Mouse (Mus musculus): ENCODE data around the gene Gm765. TPM values are rescaled to one million over a fixed set of nuclear protein-coding genes. Genes with fewer than 3 reads are reported as not detected.

Gm765 gene
- polyA plus RNA-seq, 1 experiment from 2014 or later, result not detected

- H3K9ac ChIP-seq (ENCODE audit: low read length), result no peak overlapping the region
- no peaks in the 10 kb centered on the region for H3K27me3 ChIP-seq (ENCODE audit: control insufficient read depth, insufficient read depth, low read length)
- ATAC-seq (ENCODE audit: insufficient read depth, low FRiP score), result no peak
- H3K27ac ChIP-seq (ENCODE audit: low read length), result no peak overlapping the region
- WGBS, result 67% methylated on average over 6 of the region's 6 CpGs
- H3K4me3 ChIP-seq (replicated peaks; ENCODE audit: low read length), result no peak overlapping the region
- no peak overlapping the region for H3K4me2 ChIP-seq (ENCODE audit: low read depth, low read length)
- no peaks in the 10 kb centered on the region for H3K4me1 ChIP-seq (ENCODE audit: control insufficient read depth, insufficient read depth, low read length)
- no peaks in the 10 kb centered on the region for H3K36me3 ChIP-seq (ENCODE audit: control insufficient read depth, insufficient read depth, low read length)
- H3K9me3 ChIP-seq (replicated peaks; ENCODE audit: control insufficient read depth, low read length), result no peaks in the 10 kb centered on the region
Observed at GRCm38 (mm10) chr6:98243186-98243585, 99.4 kb downstream of the Gm765 start.

DNA sequence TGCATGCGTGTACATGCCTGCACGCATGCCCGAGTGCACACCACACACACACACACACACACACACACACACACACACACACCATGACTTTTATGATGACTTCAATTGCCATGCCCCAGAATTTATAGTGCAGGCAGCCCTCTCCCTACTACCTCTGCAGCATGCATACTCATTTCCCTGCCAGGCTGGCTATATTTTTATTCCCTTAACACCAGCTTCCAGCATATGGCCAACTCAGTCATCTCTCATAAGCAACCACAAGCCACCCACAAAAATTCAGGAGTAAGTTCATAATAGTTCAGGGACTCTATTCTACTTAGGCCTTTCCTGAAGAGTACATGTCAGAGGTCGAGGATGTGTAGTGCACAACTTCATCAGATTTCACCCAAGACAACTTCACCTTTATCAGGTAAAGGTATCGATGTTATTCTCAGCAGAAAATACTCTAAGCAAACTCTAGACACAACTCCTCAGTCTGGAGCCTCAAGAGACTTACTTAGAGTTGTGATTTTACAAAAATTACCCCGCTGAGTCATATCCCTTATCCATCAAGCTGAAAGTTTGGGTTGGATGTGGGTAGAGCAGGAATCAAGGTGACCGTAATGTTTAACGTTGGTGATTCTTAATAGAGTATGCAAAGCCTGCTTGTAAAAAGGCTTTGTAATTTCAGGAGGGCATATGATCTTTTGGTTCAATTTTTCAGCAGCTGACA lies 101.8 kb downstream of the Gm765 start:
- Histone ChIP-seq H3K4me1 (ENCODE audit: control insufficient read depth, insufficient read depth, low read length) (no peaks in the 10 kb centered on the region), H3K9me3 (replicated peaks; ENCODE audit: control insufficient read depth, low read length) (no peaks in the 10 kb centered on the region), H3K27ac (ENCODE audit: low read length) (no peak overlapping the region), H3K36me3 (ENCODE audit: control insufficient read depth, insufficient read depth, low read length) (no peaks in the 10 kb centered on the region), H3K27me3 (ENCODE audit: control insufficient read depth, insufficient read depth, low read length) (no peaks in the 10 kb centered on the region), H3K4me2 (ENCODE audit: low read depth, low read length) (no peak overlapping the region), H3K9ac (ENCODE audit: low read length) (no peak overlapping the region), H3K4me3 (replicated peaks; ENCODE audit: low read length) (no peak overlapping the region)
- ATAC-seq (ENCODE audit: insufficient read depth, low FRiP score), result no peak
- WGBS, result 81% methylated on average over 8 of the region's 8 CpGs

DNA sequence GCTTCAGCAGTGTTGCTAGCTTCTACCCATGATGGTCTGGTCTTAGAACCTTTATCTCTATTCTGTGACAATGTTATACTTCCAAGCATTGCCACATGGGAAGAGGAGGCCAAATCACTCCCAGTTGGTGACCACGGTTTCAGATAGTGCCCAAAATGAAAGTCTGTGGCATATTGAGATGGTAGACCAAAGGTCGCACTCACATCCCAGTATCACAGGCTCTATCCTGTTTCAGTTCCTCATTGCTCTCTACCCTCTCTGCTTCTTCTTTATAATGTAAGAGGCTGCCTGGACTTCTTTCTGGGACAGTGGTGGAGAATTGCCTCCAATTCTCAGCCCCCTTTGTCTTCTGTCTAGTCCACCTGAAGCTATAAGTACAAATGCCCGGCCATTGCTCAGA lies 108.5 kb downstream of the Gm765 start:
- Histone ChIP-seq H3K4me1 (ENCODE audit: control insufficient read depth, insufficient read depth, low read length) (no peaks in the 10 kb centered on the region), H3K9ac (ENCODE audit: low read length) (no peak overlapping the region), H3K36me3 (ENCODE audit: control insufficient read depth, insufficient read depth, low read length) (no peaks in the 10 kb centered on the region), H3K4me2 (ENCODE audit: low read depth, low read length) (no peak overlapping the region), H3K4me3 (replicated peaks; ENCODE audit: low read length) (no peak overlapping the region), H3K27me3 (ENCODE audit: control insufficient read depth, insufficient read depth, low read length) (no peaks in the 10 kb centered on the region), H3K27ac (ENCODE audit: low read length) (no peak overlapping the region), H3K9me3 (replicated peaks; ENCODE audit: control insufficient read depth, low read length) (no peaks in the 10 kb centered on the region)
- ATAC-seq (ENCODE audit: insufficient read depth, low FRiP score), result no peak
- WGBS, result 92% methylated on average over 3 of the region's 3 CpGs

DNA sequence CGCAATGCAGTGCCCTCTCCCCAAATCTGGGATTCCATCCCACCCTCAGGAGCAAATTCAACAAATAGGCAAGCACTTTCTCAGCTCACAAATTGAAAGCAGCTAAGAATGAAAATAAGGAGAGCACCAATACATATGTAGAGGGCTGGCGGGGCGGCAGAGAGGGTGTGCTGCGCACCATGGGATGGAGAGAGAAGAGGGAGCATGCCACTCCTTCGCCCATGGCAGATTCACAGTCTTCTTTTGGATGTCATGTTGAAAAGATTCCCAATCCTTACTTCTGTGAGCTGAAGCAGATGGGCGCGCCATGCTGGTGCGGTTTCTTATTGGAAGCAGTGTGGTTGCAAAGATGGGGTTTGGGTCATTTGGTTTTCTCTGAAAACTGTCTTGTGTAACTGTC lies 118.6 kb downstream of the Gm765 start:
- Histone ChIP-seq H3K4me2 (ENCODE audit: low read depth, low read length) (no peak overlapping the region), H3K9me3 (replicated peaks; ENCODE audit: control insufficient read depth, low read length) (no peaks in the 10 kb centered on the region), H3K27ac (ENCODE audit: low read length) (no peak overlapping the region), H3K27me3 (ENCODE audit: control insufficient read depth, insufficient read depth, low read length) (no peaks in the 10 kb centered on the region), H3K36me3 (ENCODE audit: control insufficient read depth, insufficient read depth, low read length) (no peaks in the 10 kb centered on the region), H3K4me1 (ENCODE audit: control insufficient read depth, insufficient read depth, low read length) (no peaks in the 10 kb centered on the region), H3K9ac (ENCODE audit: low read length) (no peak overlapping the region), H3K4me3 (replicated peaks; ENCODE audit: low read length) (no peak overlapping the region)
- no peak for ATAC-seq (ENCODE audit: insufficient read depth, low FRiP score)
- WGBS, result 95% methylated on average over 8 of the region's 8 CpGs

DNA sequence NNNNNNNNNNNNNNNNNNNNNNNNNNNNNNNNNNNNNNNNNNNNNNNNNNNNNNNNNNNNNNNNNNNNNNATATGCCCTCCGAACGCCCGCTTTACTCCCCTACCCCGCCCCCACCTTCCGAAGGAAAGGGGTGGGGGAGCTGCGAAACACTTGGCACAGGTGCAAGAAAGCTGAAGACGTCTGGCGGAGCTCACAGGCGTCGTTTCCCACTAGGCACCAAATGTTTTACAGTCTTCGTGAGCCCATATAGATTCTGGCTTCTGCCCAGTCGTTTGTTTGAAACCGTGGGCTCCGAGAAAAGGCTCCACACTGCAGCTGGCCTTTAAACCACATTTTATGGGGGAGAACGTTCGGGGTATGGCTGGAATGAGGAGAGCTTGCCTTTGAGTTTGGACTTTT lies 120.6 kb downstream of the Gm765 start:
- no peaks in the 10 kb centered on the region for H3K36me3 ChIP-seq (ENCODE audit: control insufficient read depth, insufficient read depth, low read length)
- H3K9ac ChIP-seq (ENCODE audit: low read length), result no peak overlapping the region
- WGBS, result 59% methylated on average over 16 of the region's 16 CpGs
- H3K4me2 ChIP-seq (ENCODE audit: low read depth, low read length), result no peak overlapping the region
- H3K4me1 ChIP-seq (ENCODE audit: control insufficient read depth, insufficient read depth, low read length), result no peaks in the 10 kb centered on the region
- H3K27ac ChIP-seq (ENCODE audit: low read length), result no peak overlapping the region
- H3K9me3 ChIP-seq (replicated peaks; ENCODE audit: control insufficient read depth, low read length), result no peaks in the 10 kb centered on the region
- H3K27me3 ChIP-seq (ENCODE audit: control insufficient read depth, insufficient read depth, low read length), result no peaks in the 10 kb centered on the region
- H3K4me3 ChIP-seq (replicated peaks; ENCODE audit: low read length), result no peak overlapping the region
- ATAC-seq (ENCODE audit: insufficient read depth, low FRiP score), result no peak

DNA sequence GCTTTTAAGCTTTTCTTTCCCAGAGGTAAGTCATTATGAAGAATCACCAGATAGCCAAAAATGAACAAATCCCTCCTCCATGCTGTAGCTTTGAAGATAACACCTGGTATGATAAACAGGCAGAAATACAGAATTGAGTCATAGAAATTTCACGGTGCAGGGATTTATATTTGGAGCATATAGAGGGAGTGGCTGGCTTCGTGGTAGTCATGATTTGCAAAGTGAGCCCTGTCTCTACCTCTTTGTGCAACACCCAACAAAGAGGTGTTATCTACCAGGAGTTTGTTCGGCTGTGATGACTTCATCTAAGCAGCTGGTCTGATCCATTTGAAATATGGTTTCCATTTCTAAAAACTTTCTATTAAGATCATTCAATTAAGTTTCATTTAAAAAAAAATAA lies 130.3 kb downstream of the Gm765 start:
- Histone ChIP-seq H3K36me3 (ENCODE audit: control insufficient read depth, insufficient read depth, low read length) (no peaks in the 10 kb centered on the region), H3K9me3 (replicated peaks; ENCODE audit: control insufficient read depth, low read length) (no peaks in the 10 kb centered on the region), H3K9ac (ENCODE audit: low read length) (no peak overlapping the region), H3K27me3 (ENCODE audit: control insufficient read depth, insufficient read depth, low read length) (no peaks in the 10 kb centered on the region), H3K4me1 (ENCODE audit: control insufficient read depth, insufficient read depth, low read length) (no peaks in the 10 kb centered on the region), H3K4me3 (replicated peaks; ENCODE audit: low read length) (no peak overlapping the region), H3K4me2 (ENCODE audit: low read depth, low read length) (no peak overlapping the region), H3K27ac (ENCODE audit: low read length) (no peak overlapping the region)
- no peak for ATAC-seq (ENCODE audit: insufficient read depth, low FRiP score)
- whole genome bisulfite sequencing, result 67% methylated on average over 3 of the region's 3 CpGs

- Histone ChIP-seq H3K9ac (ENCODE audit: low read length) (no peak overlapping the region), H3K4me1 (ENCODE audit: control insufficient read depth, insufficient read depth, low read length) (no peaks in the 10 kb centered on the region), H3K36me3 (ENCODE audit: control insufficient read depth, insufficient read depth, low read length) (no peaks in the 10 kb centered on the region), H3K4me3 (replicated peaks; ENCODE audit: low read length) (no peak overlapping the region), H3K27ac (ENCODE audit: low read length) (no peak overlapping the region), H3K9me3 (replicated peaks; ENCODE audit: control insufficient read depth, low read length) (no peaks in the 10 kb centered on the region), H3K4me2 (ENCODE audit: low read depth, low read length) (no peak overlapping the region), H3K27me3 (ENCODE audit: control insufficient read depth, insufficient read depth, low read length) (no peaks in the 10 kb centered on the region)
- 57% methylated on average over 5 of the region's 5 CpGs for WGBS
- ATAC-seq (ENCODE audit: insufficient read depth, low FRiP score), result no peak
Observed at GRCm38 (mm10) chr6:98210237-98210636, 132.3 kb downstream of the Gm765 start.

DNA sequence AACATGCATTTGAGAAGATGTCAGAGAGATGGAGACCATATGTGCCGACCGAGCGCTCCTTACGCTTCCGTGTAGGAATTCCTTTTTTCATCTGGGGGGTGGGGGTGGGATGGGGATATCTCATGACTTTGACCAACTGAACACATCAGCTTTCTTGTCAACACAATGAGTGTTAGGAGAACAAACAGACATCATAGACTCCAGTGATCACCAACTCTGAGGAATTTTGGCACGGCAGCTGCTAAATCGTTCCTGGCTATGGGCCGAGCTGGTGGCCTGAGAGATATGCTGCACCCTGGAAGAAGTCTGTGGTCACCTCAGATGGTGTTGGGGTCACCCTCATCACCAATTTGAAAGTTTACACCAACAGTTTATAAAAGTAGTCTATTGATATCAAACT lies 134.5 kb downstream of the Gm765 start:
- ATAC-seq (ENCODE audit: insufficient read depth, low FRiP score), result no peak
- Histone ChIP-seq H3K4me1 (ENCODE audit: control insufficient read depth, insufficient read depth, low read length) (no peaks in the 10 kb centered on the region), H3K36me3 (ENCODE audit: control insufficient read depth, insufficient read depth, low read length) (no peaks in the 10 kb centered on the region), H3K27me3 (ENCODE audit: control insufficient read depth, insufficient read depth, low read length) (no peaks in the 10 kb centered on the region), H3K9me3 (replicated peaks; ENCODE audit: control insufficient read depth, low read length) (no peaks in the 10 kb centered on the region), H3K9ac (ENCODE audit: low read length) (no peak overlapping the region), H3K4me3 (replicated peaks; ENCODE audit: low read length) (no peak overlapping the region), H3K27ac (ENCODE audit: low read length) (no peak overlapping the region), H3K4me2 (ENCODE audit: low read depth, low read length) (no peak overlapping the region)
- WGBS, result 93% methylated on average over 8 of the region's 8 CpGs

- Histone ChIP-seq H3K9ac (ENCODE audit: low read length) (no peak overlapping the region), H3K27me3 (ENCODE audit: control insufficient read depth, insufficient read depth, low read length) (no peaks in the 10 kb centered on the region)
- WGBS, result 80% methylated on average over 2 of the region's 2 CpGs
Observed at GRCm38 (mm10) chr6:98198706-98199105, 143.8 kb downstream of the Gm765 start.

More at GRCm38 (mm10) chr6:98198706-98199105, 143.8 kb downstream of the Gm765 start:
- no peaks in the 10 kb centered on the region for H3K36me3 ChIP-seq (ENCODE audit: control insufficient read depth, insufficient read depth, low read length)
- H3K27ac ChIP-seq (ENCODE audit: low read length), result no peak overlapping the region
- H3K4me2 ChIP-seq (ENCODE audit: low read depth, low read length), result no peak overlapping the region
- no peak overlapping the region for H3K4me3 ChIP-seq (replicated peaks; ENCODE audit: low read length)
- ATAC-seq (ENCODE audit: insufficient read depth, low FRiP score), result no peak
- no peaks in the 10 kb centered on the region for H3K4me1 ChIP-seq (ENCODE audit: control insufficient read depth, insufficient read depth, low read length)
- H3K9me3 ChIP-seq (replicated peaks; ENCODE audit: control insufficient read depth, low read length), result no peaks in the 10 kb centered on the region
